Mouse (Mus musculus): ENCODE measurements at regions not wholly inside any gene's neighbourhood (a gene's known extent, or its start where the extent isn't known, plus 50 kb on each side); places are given as distances from the start of the nearest gene placed in this dataset.

DNA sequence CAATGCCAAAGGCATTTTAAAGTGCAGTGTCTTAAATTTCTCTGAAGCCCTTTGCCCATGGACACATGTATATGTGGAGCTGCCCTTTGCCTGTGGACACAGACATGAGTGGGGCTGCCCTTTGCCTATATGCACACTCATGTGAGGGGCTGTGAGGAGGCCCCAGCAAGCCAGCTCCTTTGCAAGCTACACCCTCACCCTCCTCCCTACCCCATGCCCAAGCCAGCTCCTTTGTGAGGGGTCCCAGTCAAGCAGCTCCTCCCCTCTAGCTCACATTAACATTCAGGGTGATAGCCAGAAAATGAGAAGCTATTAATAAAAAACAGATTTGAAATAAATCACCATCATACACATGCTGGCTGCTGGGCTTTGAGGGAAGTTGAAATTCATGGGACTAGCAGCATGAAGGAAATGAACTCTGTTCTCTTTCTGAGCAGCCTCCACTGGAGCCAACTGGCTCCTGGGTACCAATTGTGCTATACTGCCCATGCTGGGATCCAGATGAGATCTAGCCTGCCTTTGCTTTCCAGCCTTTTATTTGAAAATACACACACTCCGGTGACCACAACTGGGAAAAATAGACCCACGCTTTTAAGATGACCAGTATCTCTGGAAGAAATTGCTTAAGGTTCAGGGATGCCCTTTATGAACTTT, 151.4 kb downstream of the Abcc12 start:
- DNase-seq (ENCODE audit: low spot score) (no peak), ATAC-seq (ENCODE audit: insufficient read depth, low FRiP score, low TSS enrichment) (no peak)
- H3K36me3 ChIP-seq (ENCODE audit: control insufficient read depth, insufficient read depth, low read length): no peaks in the 10 kb centered on the region
- no peaks in the 10 kb centered on the region for H3K27me3 ChIP-seq (ENCODE audit: control insufficient read depth, insufficient read depth, low read length)
- no peak overlapping the region for H3K27ac ChIP-seq (ENCODE audit: low read depth, low read length)
- H3K4me2 ChIP-seq (ENCODE audit: low read depth): no peak overlapping the region
- H3K9me3 ChIP-seq (ENCODE audit: control insufficient read depth, low read length): no peaks in the 10 kb centered on the region
- 100% methylated on average over 2 of the region's 2 CpGs for WGBS
- no peak overlapping the region for H3K4me3 ChIP-seq (ENCODE audit: low read depth, low read length)
- H3K4me1 ChIP-seq (ENCODE audit: control insufficient read depth, insufficient read depth, low read length): no peaks in the 10 kb centered on the region
- no peak overlapping the region for H3K9ac ChIP-seq (ENCODE audit: low read length)

DNA sequence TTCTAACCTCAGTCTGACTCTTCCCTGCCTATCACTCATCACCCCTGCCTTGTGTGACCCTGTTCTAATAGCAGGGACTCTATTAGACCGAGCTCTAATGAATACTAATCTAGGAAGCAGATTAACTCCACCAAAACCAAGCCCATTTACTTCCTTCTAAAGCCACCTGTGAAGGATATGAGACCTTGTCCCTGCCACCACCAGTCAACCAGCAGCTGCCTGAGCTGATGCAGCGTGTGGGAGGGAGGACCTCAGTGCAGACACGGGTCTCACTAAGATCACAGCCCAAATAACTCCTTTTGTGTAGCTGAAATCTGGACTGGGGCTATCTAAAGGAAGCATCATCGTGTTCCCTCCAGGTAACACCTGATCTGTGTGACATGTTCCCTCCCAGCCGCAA, 152.4 kb downstream of the Abcc12 start:
- no peak overlapping the region for H3K4me2 ChIP-seq (ENCODE audit: low read depth)
- no peak overlapping the region for H3K9ac ChIP-seq (ENCODE audit: low read length)
- 68% methylated on average over 5 of the region's 5 CpGs for WGBS
- H3K9me3 ChIP-seq (ENCODE audit: control insufficient read depth, low read length): no peaks in the 10 kb centered on the region
- H3K36me3 ChIP-seq (ENCODE audit: control insufficient read depth, insufficient read depth, low read length): no peaks in the 10 kb centered on the region
- no peak overlapping the region for H3K4me3 ChIP-seq (ENCODE audit: low read depth, low read length)
- H3K4me1 ChIP-seq (ENCODE audit: control insufficient read depth, insufficient read depth, low read length): no peaks in the 10 kb centered on the region
- H3K27ac ChIP-seq (ENCODE audit: low read depth, low read length): no peak overlapping the region
- DNase-seq (ENCODE audit: low spot score) (no peak), ATAC-seq (ENCODE audit: insufficient read depth, low FRiP score, low TSS enrichment) (no peak)
- no peaks in the 10 kb centered on the region for H3K27me3 ChIP-seq (ENCODE audit: control insufficient read depth, insufficient read depth, low read length)

DNA sequence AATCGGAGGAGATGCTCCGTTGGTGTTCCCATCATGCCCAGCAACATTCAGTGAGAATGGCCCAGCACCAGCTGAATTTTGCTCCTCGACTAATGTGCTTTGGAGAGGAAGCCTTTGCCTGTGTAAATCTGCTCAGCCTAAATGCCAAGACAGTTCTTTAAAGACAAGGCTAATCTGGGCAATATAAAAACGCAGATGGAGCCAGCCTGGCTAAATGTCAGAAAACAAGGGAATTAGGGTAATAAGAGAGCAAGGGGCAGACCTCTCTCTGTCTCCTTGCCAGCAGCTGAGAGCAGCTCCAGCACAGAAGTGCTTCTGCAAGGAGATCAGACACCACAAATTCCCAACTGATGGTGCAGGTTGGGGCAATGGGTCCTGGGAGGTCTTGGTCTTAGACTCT, 154.4 kb downstream of the Abcc12 start:
- Histone ChIP-seq H3K36me3 (ENCODE audit: control insufficient read depth, insufficient read depth, low read length) (no peaks in the 10 kb centered on the region), H3K4me3 (ENCODE audit: low read depth, low read length) (no peak overlapping the region), H3K27me3 (ENCODE audit: control insufficient read depth, insufficient read depth, low read length) (no peaks in the 10 kb centered on the region), H3K4me2 (ENCODE audit: low read depth) (no peak overlapping the region), H3K9me3 (ENCODE audit: control insufficient read depth, low read length) (no peaks in the 10 kb centered on the region), H3K9ac (ENCODE audit: low read length) (no peak overlapping the region), H3K4me1 (ENCODE audit: control insufficient read depth, insufficient read depth, low read length) (no peaks in the 10 kb centered on the region), H3K27ac (ENCODE audit: low read depth, low read length) (no peak overlapping the region)
- no peak for DNase-seq (ENCODE audit: low spot score)
- no peak for ATAC-seq (ENCODE audit: insufficient read depth, low FRiP score, low TSS enrichment)
- 70% methylated on average over 4 of the region's 4 CpGs for WGBS

DNA sequence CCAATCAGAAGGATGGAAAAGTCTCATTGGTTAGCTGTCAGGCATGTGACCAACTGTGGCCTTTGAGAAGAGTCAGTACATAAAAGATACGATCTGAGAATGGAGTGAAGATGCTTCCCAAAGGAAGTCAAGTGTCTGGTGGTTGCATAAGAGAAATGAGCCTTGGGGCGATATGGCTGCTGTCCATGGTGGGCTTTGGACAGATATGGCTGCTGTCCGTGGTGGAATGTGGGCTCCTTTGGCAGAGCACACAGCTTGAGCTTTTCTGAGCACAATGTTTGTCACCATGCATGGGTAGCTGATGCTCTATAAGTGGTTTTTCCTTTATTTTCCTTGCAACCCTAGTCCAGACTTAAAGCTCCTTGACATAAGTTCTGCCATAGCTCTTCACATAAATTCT, 155.1 kb downstream of the Abcc12 start:
- Histone ChIP-seq H3K4me1 (ENCODE audit: control insufficient read depth, insufficient read depth, low read length) (no peaks in the 10 kb centered on the region), H3K36me3 (ENCODE audit: control insufficient read depth, insufficient read depth, low read length) (no peaks in the 10 kb centered on the region), H3K4me2 (ENCODE audit: low read depth) (no peak overlapping the region), H3K27ac (ENCODE audit: low read depth, low read length) (no peak overlapping the region), H3K9ac (ENCODE audit: low read length) (no peak overlapping the region), H3K9me3 (ENCODE audit: control insufficient read depth, low read length) (no peaks in the 10 kb centered on the region), H3K4me3 (ENCODE audit: low read depth, low read length) (no peak overlapping the region), H3K27me3 (ENCODE audit: control insufficient read depth, insufficient read depth, low read length) (no peaks in the 10 kb centered on the region)
- DNase-seq (ENCODE audit: low spot score): no peak
- WGBS: 87% methylated on average over 3 of the region's 3 CpGs
- no peak for ATAC-seq (ENCODE audit: insufficient read depth, low FRiP score, low TSS enrichment)

DNA sequence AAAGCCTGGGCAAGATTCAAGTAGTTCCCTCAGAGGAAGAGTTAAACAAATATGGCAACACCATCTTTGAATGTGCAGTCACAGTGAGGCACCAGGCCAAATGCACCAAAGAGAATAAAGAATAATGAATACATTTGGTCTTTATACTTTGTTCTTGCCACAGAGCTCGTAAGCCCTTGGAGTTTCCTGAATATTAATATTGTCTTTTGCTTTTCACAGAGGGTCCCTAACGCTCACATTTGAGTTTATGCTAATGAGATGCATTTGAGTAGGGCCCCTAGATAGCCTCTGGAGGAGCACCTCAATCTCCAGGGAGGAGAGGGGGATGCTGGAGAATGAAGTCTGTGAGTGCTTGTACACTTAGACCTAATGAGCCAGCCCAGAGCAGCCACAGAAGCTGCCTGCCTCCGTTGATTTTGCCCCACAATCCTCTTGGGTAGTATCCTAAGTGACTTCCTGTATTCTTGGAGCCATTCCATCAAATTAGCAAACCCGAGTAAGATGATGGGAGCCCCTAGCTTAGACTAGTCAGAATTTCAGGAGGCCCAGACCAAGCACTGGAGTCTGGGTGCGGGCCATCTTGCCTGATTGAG, 161.3 kb downstream of the Abcc12 start:
- no peak for DNase-seq (ENCODE audit: low spot score)
- Histone ChIP-seq H3K4me2 (ENCODE audit: low read depth) (no peak overlapping the region), H3K27ac (ENCODE audit: low read depth, low read length) (no peak overlapping the region), H3K9me3 (ENCODE audit: control insufficient read depth, low read length) (no peaks in the 10 kb centered on the region), H3K9ac (ENCODE audit: low read length) (no peak overlapping the region), H3K27me3 (ENCODE audit: control insufficient read depth, insufficient read depth, low read length) (no peaks in the 10 kb centered on the region), H3K4me3 (ENCODE audit: low read depth, low read length) (no peak overlapping the region), H3K4me1 (ENCODE audit: control insufficient read depth, insufficient read depth, low read length) (no peaks in the 10 kb centered on the region), H3K36me3 (ENCODE audit: control insufficient read depth, insufficient read depth, low read length) (no peaks in the 10 kb centered on the region)
- no peak for ATAC-seq (ENCODE audit: insufficient read depth, low FRiP score, low TSS enrichment)
- WGBS: 76% methylated on average over 5 of the region's 5 CpGs

DNA sequence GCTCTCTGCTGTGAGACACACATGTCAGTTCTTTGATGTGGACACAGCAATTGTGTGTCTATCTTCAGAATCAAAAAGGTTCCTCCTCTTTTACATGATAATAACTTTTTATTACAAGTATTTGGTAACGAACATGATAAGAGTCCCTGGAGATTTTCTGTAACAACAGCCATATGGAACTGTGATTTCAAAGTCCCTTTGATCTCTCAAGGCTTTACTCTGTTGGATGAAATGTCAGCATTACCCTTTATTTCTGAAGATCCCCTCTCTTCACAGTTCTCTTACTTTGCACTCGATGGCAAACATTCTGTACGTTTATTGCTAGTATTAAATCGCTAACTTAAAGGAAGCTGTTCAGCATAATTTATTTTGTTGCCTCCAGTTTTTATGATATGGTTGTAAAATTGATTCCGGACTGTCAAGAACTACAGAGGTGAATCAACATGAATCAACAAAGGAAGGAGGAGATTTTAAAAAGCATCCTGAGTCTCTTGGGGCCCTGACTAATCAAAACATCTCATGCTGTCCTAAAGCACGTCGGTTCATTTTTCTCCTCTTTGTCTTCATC, 162.0 kb downstream of the Abcc12 start:
- H3K4me3 ChIP-seq (ENCODE audit: low read depth, low read length): no peak overlapping the region
- ATAC-seq (ENCODE audit: insufficient read depth, low FRiP score, low TSS enrichment) (no peak), DNase-seq (ENCODE audit: low spot score) (no peak)
- H3K27ac ChIP-seq (ENCODE audit: low read depth, low read length): no peak overlapping the region
- H3K36me3 ChIP-seq (ENCODE audit: control insufficient read depth, insufficient read depth, low read length): no peaks in the 10 kb centered on the region
- no peak overlapping the region for H3K4me2 ChIP-seq (ENCODE audit: low read depth)
- H3K9me3 ChIP-seq (ENCODE audit: control insufficient read depth, low read length): no peaks in the 10 kb centered on the region
- H3K27me3 ChIP-seq (ENCODE audit: control insufficient read depth, insufficient read depth, low read length): no peaks in the 10 kb centered on the region
- no peak overlapping the region for H3K9ac ChIP-seq (ENCODE audit: low read length)
- no peaks in the 10 kb centered on the region for H3K4me1 ChIP-seq (ENCODE audit: control insufficient read depth, insufficient read depth, low read length)
- 47% methylated on average over 7 of the region's 7 CpGs for WGBS

DNA sequence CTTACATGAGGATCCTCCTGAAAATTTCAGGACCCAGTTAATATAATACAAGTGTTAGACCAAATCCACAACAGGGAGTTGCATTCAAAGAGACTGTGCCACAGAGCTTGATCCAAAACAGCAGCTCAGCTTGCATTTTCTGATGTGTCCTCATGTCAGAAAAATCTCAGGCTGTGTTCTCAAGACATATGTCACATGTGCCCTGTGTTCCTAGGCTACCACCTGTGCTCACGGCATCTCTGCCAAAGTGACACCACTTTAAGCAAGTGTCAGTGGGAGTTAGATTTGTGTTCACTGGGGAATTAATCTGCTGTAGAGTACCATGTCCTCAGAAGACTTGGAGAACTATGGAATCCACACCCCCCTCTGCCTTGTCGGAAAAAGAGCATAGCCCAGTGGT, 165.3 kb downstream of the Abcc12 start:
- Histone ChIP-seq H3K4me1 (ENCODE audit: control insufficient read depth, insufficient read depth, low read length) (no peaks in the 10 kb centered on the region), H3K9ac (ENCODE audit: low read length) (no peak overlapping the region), H3K27ac (ENCODE audit: low read depth, low read length) (no peak overlapping the region), H3K27me3 (ENCODE audit: control insufficient read depth, insufficient read depth, low read length) (no peaks in the 10 kb centered on the region), H3K36me3 (ENCODE audit: control insufficient read depth, insufficient read depth, low read length) (no peaks in the 10 kb centered on the region), H3K4me2 (ENCODE audit: low read depth) (no peak overlapping the region), H3K4me3 (ENCODE audit: low read depth, low read length) (no peak overlapping the region), H3K9me3 (ENCODE audit: control insufficient read depth, low read length) (no peaks in the 10 kb centered on the region)
- ATAC-seq (ENCODE audit: insufficient read depth, low FRiP score, low TSS enrichment) (no peak), DNase-seq (ENCODE audit: low spot score) (no peak)
- 85% methylated on average over 2 of the region's 2 CpGs for whole genome bisulfite sequencing

DNA sequence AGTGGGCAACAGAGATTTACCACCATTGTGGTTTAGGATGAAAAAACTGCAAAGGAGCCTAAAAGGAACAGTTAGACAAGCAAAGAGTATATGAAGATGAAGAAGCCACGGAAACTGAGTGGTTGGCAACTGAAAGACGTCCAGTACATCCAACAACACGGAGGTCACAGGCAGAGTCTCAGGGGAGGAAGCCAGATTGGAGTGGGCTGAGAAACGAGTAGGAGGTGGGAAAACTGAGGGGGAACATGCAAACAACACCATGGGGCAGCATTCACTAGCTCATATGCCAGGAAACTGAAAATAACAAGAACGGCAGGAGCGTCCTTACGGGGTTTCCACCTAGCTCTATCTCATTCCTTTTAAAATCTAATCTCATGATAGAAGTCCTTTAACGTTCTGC, 169.3 kb downstream of the Abcc12 start:
- no peak for DNase-seq (ENCODE audit: low spot score)
- no peaks in the 10 kb centered on the region for H3K9me3 ChIP-seq (ENCODE audit: control insufficient read depth, low read length)
- no peak overlapping the region for H3K27ac ChIP-seq (ENCODE audit: low read depth, low read length)
- no peak overlapping the region for H3K4me2 ChIP-seq (ENCODE audit: low read depth)
- H3K9ac ChIP-seq (ENCODE audit: low read length): no peak overlapping the region
- H3K27me3 ChIP-seq (ENCODE audit: control insufficient read depth, insufficient read depth, low read length): no peaks in the 10 kb centered on the region
- no peak for ATAC-seq (ENCODE audit: insufficient read depth, low FRiP score, low TSS enrichment)
- H3K4me1 ChIP-seq (ENCODE audit: control insufficient read depth, insufficient read depth, low read length): no peaks in the 10 kb centered on the region
- H3K36me3 ChIP-seq (ENCODE audit: control insufficient read depth, insufficient read depth, low read length): no peaks in the 10 kb centered on the region
- WGBS: 86% methylated on average over 8 of the region's 8 CpGs
- H3K4me3 ChIP-seq (ENCODE audit: low read depth, low read length): no peak overlapping the region

DNA sequence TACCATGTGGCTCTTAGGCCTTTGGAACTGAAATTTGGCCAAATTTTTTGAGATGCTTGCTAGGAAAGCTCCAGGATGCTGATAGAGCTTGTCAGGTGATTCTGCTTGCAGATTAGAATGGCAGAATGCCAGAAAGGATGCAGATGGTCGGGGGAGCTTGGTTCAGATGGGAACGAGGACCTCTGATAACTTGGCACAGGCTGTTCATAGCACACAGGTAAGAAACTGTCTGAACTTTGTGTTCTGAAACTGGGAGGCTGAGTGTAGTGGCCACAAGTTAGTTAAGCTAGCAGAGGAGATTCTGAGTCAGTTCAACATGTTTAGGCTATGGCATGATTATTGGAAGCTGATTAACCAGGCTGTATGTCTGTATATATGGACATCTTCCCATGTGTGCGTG, 174.3 kb downstream of the Abcc12 start:
- Histone ChIP-seq H3K9ac (ENCODE audit: low read length) (no peak overlapping the region), H3K4me2 (ENCODE audit: low read depth) (no peak overlapping the region), H3K27me3 (ENCODE audit: control insufficient read depth, insufficient read depth, low read length) (no peaks in the 10 kb centered on the region), H3K36me3 (ENCODE audit: control insufficient read depth, insufficient read depth, low read length) (no peaks in the 10 kb centered on the region), H3K4me1 (ENCODE audit: control insufficient read depth, insufficient read depth, low read length) (no peaks in the 10 kb centered on the region), H3K4me3 (ENCODE audit: low read depth, low read length) (no peak overlapping the region), H3K9me3 (ENCODE audit: control insufficient read depth, low read length) (no peaks in the 10 kb centered on the region), H3K27ac (ENCODE audit: low read depth, low read length) (no peak overlapping the region)
- 89% methylated on average over 3 of the region's 3 CpGs for WGBS
- ATAC-seq (ENCODE audit: insufficient read depth, low FRiP score, low TSS enrichment) (no peak), DNase-seq (ENCODE audit: low spot score) (no peak)

Data from neural tube, embryonic 11.5 days (tissue).